Mouse (Mus musculus) heart, postnatal 25 days (tissue): ENCODE results near the gene Mstn. TPM values are rescaled to one million over a fixed set of nuclear protein-coding genes. Genes with fewer than 3 reads are reported as not detected.

Experiments
- DNase-seq: peaks from one replicate; pipeline ENCODE4 v3.0.0; 2022; ENCODE audit warnings: low spot score
- intact Hi-C: fragments of 180-260 bp; cut with DNase I; formaldehyde crosslinking; loops from one replicate; pipeline ENCODE4 v1.15.1; 2025
- total RNA-seq, 2 experiments: library from RNA; stranded (reverse); gene quantifications; 2 replicates each; pipeline ENCODE4 v1.2.3; 2021

Mstn gene
- total RNA-seq, 2 experiments from 2014 or later, result 0.21 to 0.36 TPM

DNA sequence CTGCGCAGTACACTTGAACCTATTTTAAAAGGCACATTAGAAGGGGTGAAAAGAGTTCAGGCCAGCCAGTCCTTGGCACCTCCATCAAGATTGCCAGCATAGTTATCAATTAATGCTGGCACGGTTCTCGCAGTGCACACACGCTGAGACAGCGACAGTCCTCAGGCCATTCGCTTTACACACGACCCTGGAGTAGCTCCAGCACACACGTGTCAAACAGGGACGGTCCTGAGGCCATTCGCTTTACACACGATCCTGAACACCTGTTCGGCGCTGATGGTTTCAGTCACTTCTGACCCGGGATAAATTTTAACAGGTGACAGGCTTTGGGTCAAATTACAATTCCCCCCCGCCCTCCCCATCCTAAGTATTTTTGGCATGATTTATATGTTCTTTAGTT is 23.8 kb downstream of the Mstn start:
- intact Hi-C loops, result no loop called here
- no peak for DNase-seq

GRCm38 (mm10) chr1:53085991-53086390 is 24.6 kb downstream of the Mstn start:
- no peak for DNase-seq
- intact Hi-C loops, result no loop called here

DNA sequence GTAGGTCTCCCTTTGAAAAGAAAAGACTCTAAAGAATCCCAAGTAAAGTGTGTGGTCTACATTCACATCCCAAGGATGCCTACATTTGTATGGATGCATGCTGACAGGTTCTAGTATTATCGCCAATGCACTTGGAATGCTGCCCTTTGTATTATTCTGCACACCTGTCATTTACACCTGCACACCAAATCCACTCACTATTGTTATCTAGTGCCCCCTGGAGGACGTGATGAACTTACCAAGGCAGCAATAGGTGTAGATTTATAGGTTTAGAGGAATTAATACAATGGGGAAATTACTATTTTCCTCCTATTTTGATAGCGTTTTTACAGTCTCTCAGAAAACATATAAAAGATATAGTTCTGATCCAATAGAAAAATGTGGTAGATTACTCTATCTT is 31.7 kb downstream of the Mstn start:
- no peak for DNase-seq
- intact Hi-C loops, result no loop called here

- intact Hi-C loops, result no loop called here
- no peak for DNase-seq
Observed at GRCm38 (mm10) chr1:53110561-53110960, 49.1 kb downstream of the Mstn start.

Other genes with a start within 250 kb of the Mstn start
- 10 to 100 TPM; 15.6 to 17.9 TPM for gene Inpp1, start 244.0 kb upstream of the Mstn start, total RNA-seq
- gene Hibch, start 216.7 kb upstream of the Mstn start, total RNA-seq, result 10 to 100 TPM; 78.7 to 87.6 TPM
- 1 to 10 TPM; 1.2 to 1.9 TPM for gene 1700019D03Rik, start 41.5 kb upstream of the Mstn start, total RNA-seq
- gene 1700019A02Rik, start 126.0 kb downstream of the Mstn start, total RNA-seq, result not detected
- gene Pms1, start 235.4 kb downstream of the Mstn start, total RNA-seq, result 10 to 100 TPM in 1 of 2 experiments, 1 to 10 TPM in 1; 9.6 to 13.2 TPM
- 1 to 10 TPM; 9.0 to 9.9 TPM for gene Ormdl1, start 235.5 kb downstream of the Mstn start, total RNA-seq
- 1 to 10 TPM; 1.3 to 2.8 TPM for gene Gm28778, start 235.5 kb downstream of the Mstn start, total RNA-seq